Mouse (Mus musculus) CH12.LX (cell line): ENCODE results near the gene Cwc22. TPM values are rescaled to one million over a fixed set of nuclear protein-coding genes. Genes with fewer than 3 reads are reported as not detected.

Experiments
- DNase-seq: peaks from one replicate; pipeline ENCODE4 v3.0.0-alpha.2; 2013; ENCODE audit errors: extremely low read depth
- H3K27ac ChIP-seq: 2 replicates; pipeline ENCODE4 v1.5.1; 2012; ENCODE audit warnings: low read depth, mild to moderate bottlenecking, control low read depth, moderate library complexity; ENCODE audit not compliant: insufficient read depth
- H3K27me3 ChIP-seq: replicated peaks from 2 replicates; pipeline ENCODE3; 2012; ENCODE audit warnings: inconsistent platforms
- H3K36me3 ChIP-seq, 2 experiments: replicated peaks in 1 of 2; 2 replicates each; pipeline versions ENCODE3 to v1.6.1; 2012; ENCODE audit warnings: inconsistent platforms in 1 of 2, low read length in 1 of 2, mild to moderate bottlenecking in 1 of 2, mixed read lengths in 1 of 2, moderate library complexity in 1 of 2; ENCODE audit not compliant: control insufficient read depth in 1 of 2, insufficient read depth in 1 of 2
- H3K4me1 ChIP-seq, 2 experiments: 2 replicates each; pipeline ENCODE4 v1.6.1; 2012; ENCODE audit warnings: inconsistent platforms in 1 of 2, moderate library complexity in 1 of 2; ENCODE audit not compliant: insufficient read depth in 2 of 2, control insufficient read depth in 1 of 2
- H3K4me2 ChIP-seq: 2 replicates; pipeline ENCODE4 v1.6.1; 2012; ENCODE audit warnings: low read depth, mild to moderate bottlenecking, control low read depth; ENCODE audit not compliant: poor library complexity, insufficient read depth, severe bottlenecking
- H3K4me3 ChIP-seq, 3 experiments: fragments of 150-350 bp in 1 of 3; sonication (generic) in 1 of 3; replicated peaks in 1 of 3; 2 replicates each; pipeline versions ENCODE3 to v1.5.1; 2011 to 2012; ENCODE audit warnings: low read depth in 2 of 3, low read length in 2 of 3, mild to moderate bottlenecking in 2 of 3, moderate library complexity in 2 of 3, control low read depth in 1 of 3, improper control_type of control experiment in 1 of 3, inconsistent platforms in 1 of 3, mixed read lengths in 1 of 3; ENCODE audit not compliant: poor library complexity in 1 of 3
- H3K79me2 ChIP-seq: replicated peaks from 2 replicates; pipeline ENCODE4 v1.6.1; 2012; ENCODE audit warnings: mild to moderate bottlenecking, moderate library complexity; ENCODE audit not compliant: control insufficient read depth, poor library complexity, insufficient read depth, severe bottlenecking; ENCODE audit errors: extremely low read depth
- H3K9ac ChIP-seq: 2 replicates; pipeline ENCODE4 v1.6.1; 2012; ENCODE audit warnings: low read depth, mild to moderate bottlenecking, control low read depth, moderate library complexity; ENCODE audit not compliant: insufficient read depth
- H3K9me3 ChIP-seq: replicated peaks from 2 replicates; pipeline ENCODE3; 2012; ENCODE audit warnings: low read length, inconsistent platforms, mixed read lengths
- BHLHE40 ChIP-seq: IDR thresholded peaks from 2 replicates; pipeline ENCODE4 v1.6.1; 2011; ENCODE audit warnings: mild to moderate bottlenecking, low read depth, low read length, improper control_type of control experiment
- CHD1 ChIP-seq: IDR thresholded peaks from 2 replicates; pipeline ENCODE4 v1.6.1; 2012; ENCODE audit warnings: low read depth, low read length, improper control_type of control experiment, inconsistent platforms
- CHD2 ChIP-seq: IDR thresholded peaks from 2 replicates; pipeline ENCODE4 v1.6.1; 2011; ENCODE audit warnings: low read length, improper control_type of control experiment
- CTCF ChIP-seq, 2 experiments: IDR thresholded peaks in 1 of 2; conservative IDR thresholded peaks in 1 of 2; 2 replicates each; pipeline ENCODE4 v1.5.1; 2011 to 2012; ENCODE audit warnings: low read depth in 2 of 2, low read length in 2 of 2, improper control_type of control experiment in 1 of 2, inconsistent platforms in 1 of 2, mild to moderate bottlenecking in 1 of 2, moderate library complexity in 1 of 2
- EP300 ChIP-seq: IDR thresholded peaks from 2 replicates; pipeline ENCODE4 v1.6.1; 2011; ENCODE audit warnings: low read length, improper control_type of control experiment
- HCFC1 ChIP-seq: IDR thresholded peaks from 2 replicates; pipeline ENCODE4 v1.6.1; 2012; ENCODE audit warnings: low read depth, mild to moderate bottlenecking, inconsistent platforms, low read length, improper control_type of control experiment
- MAFK ChIP-seq: IDR thresholded peaks from 2 replicates; pipeline ENCODE4 v1.6.1; 2011; ENCODE audit warnings: low read length, improper control_type of control experiment; ENCODE audit not compliant: insufficient replicate concordance
- MAX ChIP-seq: IDR thresholded peaks from 2 replicates; pipeline ENCODE4 v1.6.1; 2011; ENCODE audit warnings: low read length, improper control_type of control experiment
- NRF1 ChIP-seq: IDR thresholded peaks from 2 replicates; pipeline ENCODE4 v1.6.1; 2014; ENCODE audit warnings: low read depth, mild to moderate bottlenecking, inconsistent platforms, low read length, improper control_type of control experiment, moderate library complexity
- POLR2A ChIP-seq: IDR thresholded peaks from 2 replicates; pipeline ENCODE4 v1.6.1; 2011; ENCODE audit warnings: low read depth, mild to moderate bottlenecking, improper control_type of control experiment, low read length
- POLR2AphosphoS2 ChIP-seq: IDR thresholded peaks from 2 replicates; pipeline ENCODE4 v1.6.1; 2011; ENCODE audit warnings: low read depth, low read length, improper control_type of control experiment
- SIN3A ChIP-seq: IDR thresholded peaks from 2 replicates; pipeline ENCODE4 v1.6.1; 2012; ENCODE audit warnings: low read length, improper control_type of control experiment, inconsistent platforms
- SMC3 ChIP-seq: IDR thresholded peaks from 2 replicates; pipeline ENCODE4 v1.6.1; 2011; ENCODE audit warnings: low read depth, low read length, improper control_type of control experiment
- TBP ChIP-seq: conservative IDR thresholded peaks from 2 replicates; pipeline ENCODE4 v1.6.1; 2011; ENCODE audit warnings: low read depth, low read length, improper control_type of control experiment
- UBTF ChIP-seq: IDR thresholded peaks from 2 replicates; pipeline ENCODE4 v1.6.1; 2012; ENCODE audit warnings: low read depth, mild to moderate bottlenecking, inconsistent platforms, low read length, improper control_type of control experiment, moderate library complexity
- USF1 ChIP-seq: IDR thresholded peaks from 2 replicates; pipeline ENCODE4 v1.6.1; 2014; ENCODE audit warnings: low read depth, mild to moderate bottlenecking, inconsistent platforms, low read length, improper control_type of control experiment
- USF2 ChIP-seq: conservative IDR thresholded peaks from 2 replicates; pipeline ENCODE4 v1.6.1; 2011; ENCODE audit warnings: low read depth, low read length, improper control_type of control experiment
- ZMIZ1 ChIP-seq: IDR thresholded peaks from 2 replicates; pipeline ENCODE4 v1.6.1; 2012; ENCODE audit warnings: low read depth, mild to moderate bottlenecking, inconsistent platforms, low read length, improper control_type of control experiment
- dilution Hi-C: fragments of 300-500 bp; cut with MboI; formaldehyde crosslinking; loops from 2 replicates; pipeline ENCODE4 v1.14.3; 2020; ENCODE audit warnings: low sequenced_read_pairs; ENCODE audit not compliant: extremely low pct_unique_long_range_greater_than_20kb, extremely low pct_ligation_motif_present
- in situ Hi-C: fragments of 300-500 bp; cut with MboI; formaldehyde crosslinking; loops from 3 replicates; pipeline ENCODE4 v1.14.3; 2019; ENCODE audit warnings: low sequenced_read_pairs, low pct_ligation_motif_present, low pct_unique_long_range_greater_than_20kb, mixed read lengths
- polyA plus RNA-seq: library from polyadenylated mRNA; unstranded; fragments of >175 nt; gene quantifications from 2 replicates; pipeline ENCODE4 v1.2.1, GENCODE M21; 2012; ENCODE audit warnings: low read depth; ENCODE audit not compliant: insufficient read length
- total RNA-seq, 2 experiments: library from RNA; depleted of rRNA; stranded (reverse); fragments of 300-350 nt in 1 of 2; fragments of >200 nt in 1 of 2; gene quantifications; 2 replicates each; pipeline ENCODE4 v1.2.3; 2012 to 2014

The Cwc22 gene
- total and polyA plus RNA-seq, 3 experiments = 51.3 to 74.5 (median 53.2) TPM

- Histone ChIP-seq H3K36me3 (peaks cover 69 to 91% of the 10 kb centered on the region in 2 experiments), H3K79me2 (peaks cover 3% of the 10 kb centered on the region; the same call in 1 of the 2 replicates), H3K9me3 (peaks cover 3% of the 10 kb centered on the region), H3K9ac (no peak overlapping the region), H3K27me3 (no peaks in the 10 kb centered on the region), H3K4me2 (no peak overlapping the region), H3K27ac (no peak overlapping the region), H3K4me3 (no peak overlapping the region), H3K4me1 (no peaks in the 10 kb centered on the region)
- DNase-seq = no peak
- no peak for TF ChIP-seq SIN3A
- no peak for TF ChIP-seq CTCF (conservative IDR thresholded peaks at IDR 0.05 in 1 of 2, IDR thresholded peaks at IDR 0.05 in 1 of 2; ENCODE audit: low read depth in 2 of 2, low read length in 2 of 2)
- TF ChIP-seq POLR2AphosphoS2 = no peak
- TF ChIP-seq MAFK = no peak
- no peak for TF ChIP-seq USF1
- TF ChIP-seq MAX = no peak
- TF ChIP-seq POLR2A = no peak
- TF ChIP-seq SMC3 = no peak
- TF ChIP-seq ZMIZ1 = no peak
- TF ChIP-seq USF2 = no peak
- TF ChIP-seq HCFC1 = no peak
- TF ChIP-seq NRF1 = no peak
- TF ChIP-seq TBP = no peak
- TF ChIP-seq UBTF = no peak
- dilution Hi-C loops = no loop called here
- in situ Hi-C loops = no loop called here
Measured at GRCm38 (mm10) chr2:77928352-77928751, 17.8 kb downstream of the Cwc22 start.

DNA sequence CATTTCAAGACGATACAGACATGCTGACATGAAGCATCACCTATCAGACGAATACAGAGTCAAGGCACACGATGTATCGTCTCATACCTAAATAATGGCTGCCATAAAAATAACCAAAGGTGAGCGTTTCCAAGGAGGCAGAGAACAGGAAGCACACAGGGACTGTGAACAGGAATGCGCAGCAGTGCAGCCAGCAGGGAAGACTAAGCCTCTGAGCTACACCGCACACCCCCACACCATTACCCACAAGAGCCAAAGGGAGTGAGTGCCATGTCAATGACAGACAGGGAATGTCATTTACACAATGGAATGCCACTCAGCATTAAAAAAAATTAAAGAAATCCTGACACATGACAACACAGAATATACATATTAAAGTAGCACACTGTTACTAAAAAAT, 19.7 kb downstream of the Cwc22 start:
- no peak overlapping the region for H3K4me2 ChIP-seq
- no peaks in the 10 kb centered on the region for H3K4me1 ChIP-seq
- peaks cover 62 to 87% of the 10 kb centered on the region in 2 experiments for H3K36me3 ChIP-seq
- H3K4me3 ChIP-seq = no peak overlapping the region
- no peak for DNase-seq
- peaks cover 3% of the 10 kb centered on the region for H3K9me3 ChIP-seq
- H3K27ac ChIP-seq = no peak overlapping the region
- TF ChIP-seq USF2 = no peak
- no peak for TF ChIP-seq NRF1
- TF ChIP-seq EP300 = no peak
- in situ Hi-C loops = no loop called here
- no peaks in the 10 kb centered on the region for H3K27me3 ChIP-seq
- no peak overlapping the region for H3K9ac ChIP-seq
- no peaks in the 10 kb centered on the region; the same call in 1 of the 2 replicates for H3K79me2 ChIP-seq
- dilution Hi-C loops = no loop called here

GRCm38 (mm10) chr2:77925997-77926396, 20.2 kb downstream of the Cwc22 start:
- H3K9ac ChIP-seq = no peak overlapping the region
- no peak overlapping the region for H3K4me3 ChIP-seq
- no peak for DNase-seq
- peaks cover 3% of the 10 kb centered on the region for H3K9me3 ChIP-seq
- dilution Hi-C loops = no loop called here
- H3K4me1 ChIP-seq = no peaks in the 10 kb centered on the region
- H3K27ac ChIP-seq = no peak overlapping the region
- no peaks in the 10 kb centered on the region; the same call in 1 of the 2 replicates for H3K79me2 ChIP-seq
- peaks cover 57 to 85% of the 10 kb centered on the region in 2 experiments for H3K36me3 ChIP-seq
- no peak overlapping the region for H3K4me2 ChIP-seq
- in situ Hi-C loops = no loop called here
- H3K27me3 ChIP-seq = no peaks in the 10 kb centered on the region
- TF ChIP-seq CHD1 (no peak), POLR2AphosphoS2 (no peak), CHD2 (no peak), MAFK (no peak), BHLHE40 (no peak), POLR2A (no peak)
